Mouse (Mus musculus) large intestine, adult 2 months (tissue): ENCODE data around the gene Mical2. TPM values are rescaled to one million over a fixed set of nuclear protein-coding genes. Genes with fewer than 3 reads are reported as not detected.

Source experiments
- DNase-seq: peaks from one replicate; pipeline ENCODE4 v3.0.0-alpha.2; 2012; ENCODE audit warnings: low read depth, low spot score
- WGBS: fragments of 180-500 bp; shearing (Covaris S2); methylation state at CpG from one replicate; pipeline ENCODE4 v1.1.7; 2018; 5-methylcytosine and 5-hydroxymethylcytosine counted together
- polyA plus RNA-seq: library from polyadenylated mRNA; depleted of rRNA; stranded (reverse); fragments of >200 nt; gene quantifications from 2 replicates; pipeline ENCODE4 v1.2.3, GENCODE M21; 2012

Mical2 gene
- polyA plus RNA-seq, 1 experiment, result 18.2 TPM

GRCm38 (mm10) chr7:112238768-112239728, 13.4 kb downstream of the Mical2 start:
- no peak for DNase-seq
- WGBS, result 18% methylated on average over 10 of the region's 10 CpGs

- WGBS, result 53% methylated on average over 2 of the region's 2 CpGs
Measured at GRCm38 (mm10) chr7:112240748-112241147, 15.1 kb downstream of the Mical2 start.

DNA sequence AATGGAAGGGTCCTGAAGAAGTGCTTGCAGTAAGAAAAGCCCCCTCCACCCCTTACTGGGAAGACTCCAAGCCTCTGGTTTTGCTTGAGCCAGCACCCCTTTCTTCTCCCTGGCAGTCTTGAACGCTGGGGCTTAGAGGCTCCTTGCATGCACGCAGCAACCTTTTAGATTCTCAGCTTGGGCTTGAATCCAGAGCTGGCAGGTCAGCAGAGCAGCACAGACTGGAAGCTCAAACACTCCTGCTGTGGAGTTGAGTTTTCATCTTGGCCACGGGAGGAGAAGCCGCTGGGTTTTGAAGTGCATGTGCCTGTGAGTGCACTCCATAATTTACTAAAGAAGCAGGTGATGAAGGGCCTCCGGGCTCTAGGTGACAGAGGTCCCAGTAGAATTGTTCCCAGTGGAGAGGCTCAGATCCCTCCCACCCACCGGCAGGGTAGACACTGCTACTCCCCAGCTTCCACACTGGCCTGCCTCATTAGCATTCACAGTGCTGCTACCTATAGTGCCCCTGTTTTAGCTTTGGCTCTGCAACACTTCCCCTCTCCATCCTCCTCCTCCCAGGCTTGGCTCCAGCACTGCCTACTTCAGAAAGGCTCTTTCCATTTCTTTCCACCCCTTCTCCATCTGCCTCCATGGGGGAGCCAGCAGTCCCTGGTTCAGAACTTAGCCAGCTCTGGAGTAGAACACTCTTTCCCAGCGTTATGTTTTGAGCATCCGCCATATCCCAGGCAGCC, 15.7 kb downstream of the Mical2 start:
- WGBS, result 79% methylated on average over 8 of the region's 8 CpGs
- DNase-seq, result no peak

More at GRCm38 (mm10) chr7:112240748-112241147, 15.1 kb downstream of the Mical2 start:
- no peak for DNase-seq

- WGBS, result 98% methylated on average over 3 of the region's 3 CpGs
- no peak for DNase-seq
Measured at GRCm38 (mm10) chr7:112241945-112242329, 16.3 kb downstream of the Mical2 start.

- DNase-seq, result no peak
- 89% methylated on average over 6 of the region's 6 CpGs for WGBS
Measured at GRCm38 (mm10) chr7:112242587-112242986, 16.9 kb downstream of the Mical2 start.

DNA sequence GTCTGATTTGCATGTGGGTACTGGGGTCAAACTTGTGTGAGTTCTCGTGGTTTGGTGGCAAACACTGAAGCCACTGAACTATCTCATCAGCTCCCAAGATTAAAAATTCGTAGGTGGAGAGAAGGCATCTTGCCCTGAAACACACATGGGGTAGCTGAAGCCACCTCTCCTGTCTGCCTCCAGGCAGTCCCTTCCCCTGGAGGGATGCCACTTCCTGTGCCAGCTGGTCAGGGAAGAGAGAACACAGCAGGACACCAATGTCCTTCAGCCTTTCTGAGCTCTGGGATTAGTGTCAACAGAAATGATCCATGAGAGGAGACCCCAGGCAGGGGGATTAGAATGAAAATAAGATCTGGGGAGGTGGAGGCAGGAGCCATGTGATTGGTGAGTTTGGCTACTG, 18.4 kb downstream of the Mical2 start:
- no peak for DNase-seq
- WGBS, result 82% methylated on average over 2 of the region's 2 CpGs

DNA sequence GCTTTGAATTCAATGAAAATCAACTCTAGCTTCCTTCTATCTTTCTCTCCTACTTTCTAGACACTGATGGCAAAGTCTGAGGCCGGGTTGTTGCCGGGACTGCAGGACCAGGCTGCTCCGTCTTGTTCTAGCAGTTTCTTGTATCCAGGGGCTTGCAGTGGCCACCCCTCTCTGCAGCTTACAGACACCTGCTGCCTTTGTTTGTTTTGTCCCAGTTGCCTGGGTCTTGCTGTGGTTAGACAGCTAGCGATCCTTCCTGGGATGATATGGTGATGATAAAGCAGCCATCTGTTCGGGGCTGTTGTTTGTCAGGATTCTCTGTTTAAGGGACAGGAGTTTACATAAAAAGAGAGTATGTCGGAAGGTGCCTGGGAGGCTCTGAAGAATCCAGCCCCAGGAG, 19.0 kb downstream of the Mical2 start:
- no peak for DNase-seq
- 42% methylated on average over 6 of the region's 6 CpGs for WGBS

- no peak for DNase-seq
- WGBS, result 31% methylated on average over 4 of the region's 4 CpGs
Measured at GRCm38 (mm10) chr7:112245839-112246438, 20.3 kb downstream of the Mical2 start.

- 43% methylated on average over 4 of the region's 4 CpGs for WGBS
- DNase-seq, result no peak
Measured at GRCm38 (mm10) chr7:112246442-112246841, 20.8 kb downstream of the Mical2 start.

- 78% methylated on average over 3 of the region's 3 CpGs for WGBS
Measured at GRCm38 (mm10) chr7:112247890-112248289, 22.2 kb downstream of the Mical2 start.

DNA sequence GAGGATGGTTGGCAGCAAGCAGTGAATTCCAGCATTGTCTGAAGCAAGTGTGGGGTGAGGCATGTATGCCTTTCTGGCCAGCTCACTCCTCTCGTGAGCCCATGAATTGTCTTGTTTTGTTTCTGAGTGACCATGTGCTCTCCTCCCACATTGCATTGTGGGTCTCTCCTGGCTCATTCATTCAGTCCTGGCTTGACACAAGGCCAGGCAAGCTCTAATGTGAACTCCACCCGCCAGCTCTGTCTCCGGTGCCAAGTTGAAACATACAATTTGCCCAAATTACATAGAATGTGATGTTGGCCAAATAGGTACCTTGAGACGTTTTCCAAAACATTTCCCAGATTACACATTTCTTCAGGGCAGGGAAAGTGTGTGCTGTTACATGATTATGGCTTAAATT, 23.8 kb downstream of the Mical2 start:
- DNase-seq, result no peak
- 58% methylated on average over 4 of the region's 4 CpGs for WGBS

More at GRCm38 (mm10) chr7:112247890-112248289, 22.2 kb downstream of the Mical2 start:
- no peak for DNase-seq

- 21% methylated on average over 5 of the region's 5 CpGs for WGBS
- peak; percentile 97 for DNase-seq
Measured at GRCm38 (mm10) chr7:112252065-112252464, 26.4 kb downstream of the Mical2 start.

DNA sequence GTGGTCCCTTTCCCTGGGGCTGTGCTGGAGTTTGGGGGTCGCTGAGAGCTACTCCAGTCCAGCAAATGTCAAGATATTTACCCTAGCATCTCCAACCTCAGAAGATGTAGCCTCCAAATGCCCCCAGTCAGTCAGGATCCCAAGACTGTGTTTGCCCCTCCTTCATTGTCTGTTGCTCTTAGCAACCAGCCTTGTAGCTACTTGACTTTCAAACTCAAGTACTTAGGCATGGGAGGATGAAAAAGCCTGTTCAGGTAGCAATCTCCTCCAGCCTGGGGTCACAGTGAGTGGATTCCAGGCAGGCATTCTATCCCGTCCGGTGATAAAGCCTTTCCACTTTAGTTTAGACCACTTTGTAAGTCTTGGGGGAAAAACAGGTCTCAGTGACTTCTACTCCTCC, 28.6 kb downstream of the Mical2 start:
- 86% methylated on average over 3 of the region's 3 CpGs for WGBS
- DNase-seq, result no peak

DNA sequence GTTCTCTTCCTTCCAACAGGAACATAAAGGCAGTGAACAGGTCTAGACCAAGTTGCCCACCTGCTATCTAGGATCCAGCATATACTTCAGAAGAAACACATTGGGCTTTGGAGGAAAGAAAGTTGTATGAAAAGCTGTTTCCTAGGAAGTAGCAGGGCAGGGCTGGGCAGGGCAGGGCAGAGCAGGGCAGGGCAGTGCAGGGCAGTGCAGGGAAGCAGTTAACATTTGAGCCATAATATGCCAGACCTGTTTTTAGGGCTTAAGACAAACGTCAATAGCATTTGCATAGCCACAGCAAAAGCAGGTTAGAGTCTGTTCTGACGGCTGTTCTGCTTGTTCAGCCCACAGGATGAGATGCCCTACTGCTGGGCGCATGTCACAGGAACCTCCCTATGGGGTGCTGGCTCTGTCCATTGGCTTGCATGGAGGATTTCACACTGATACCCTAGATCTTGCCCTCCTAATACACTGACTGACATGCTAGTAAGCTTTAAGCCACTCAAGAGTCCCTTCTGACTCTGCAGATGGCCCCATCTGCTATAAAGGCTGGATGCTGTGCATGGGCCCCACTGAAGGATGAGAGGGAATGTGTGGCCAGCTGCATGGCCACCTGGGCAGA, 29.7 kb downstream of the Mical2 start:
- WGBS, result 26% methylated on average over 3 of the region's 3 CpGs
- DNase-seq, result no peak

- 62% methylated on average over 4 of the region's 4 CpGs for WGBS
- DNase-seq, result no peak
Measured at GRCm38 (mm10) chr7:112258338-112258903, 32.8 kb downstream of the Mical2 start.

DNA sequence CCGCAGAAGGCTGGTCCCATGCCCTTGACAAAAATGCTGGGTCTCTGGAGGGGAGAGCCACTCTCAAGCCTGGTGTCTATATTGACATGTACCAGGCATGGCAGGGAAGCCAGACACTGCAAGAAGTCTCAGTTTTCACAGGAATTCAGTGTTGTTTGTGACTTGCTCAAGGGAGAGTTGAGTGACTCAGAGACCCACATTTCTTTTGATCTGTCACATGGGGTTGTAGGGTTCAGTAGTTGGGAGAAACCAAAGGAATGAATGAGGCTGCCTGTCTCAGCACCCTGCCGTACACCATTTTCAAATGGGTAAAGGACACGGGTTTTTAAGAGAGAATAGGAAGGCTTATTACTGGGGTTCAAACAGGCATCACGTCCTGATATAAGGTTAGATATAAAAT, 33.6 kb downstream of the Mical2 start:
- no peak for DNase-seq
- WGBS, result 94% methylated on average over 4 of the region's 4 CpGs

DNA sequence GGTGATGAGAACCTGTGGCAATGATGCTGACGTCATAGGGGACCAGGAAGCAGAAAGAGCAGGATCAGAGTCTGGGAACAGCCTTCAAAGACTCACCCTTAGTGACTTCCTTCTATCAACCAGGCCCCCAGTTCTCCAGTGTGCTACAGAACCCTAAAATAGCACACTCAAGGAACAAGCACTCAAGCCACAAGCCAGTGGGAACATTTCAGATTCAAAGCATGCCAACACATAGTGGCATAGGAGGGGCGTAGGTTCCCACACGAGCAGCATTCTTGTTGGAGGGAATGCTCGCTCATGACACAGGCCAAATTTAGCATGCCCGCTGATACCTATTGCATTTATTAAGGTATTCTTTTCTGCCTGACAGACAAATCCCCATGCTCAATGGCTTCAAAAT, 35.5 kb downstream of the Mical2 start:
- DNase-seq, result no peak
- 77% methylated on average over 5 of the region's 5 CpGs for WGBS

DNA sequence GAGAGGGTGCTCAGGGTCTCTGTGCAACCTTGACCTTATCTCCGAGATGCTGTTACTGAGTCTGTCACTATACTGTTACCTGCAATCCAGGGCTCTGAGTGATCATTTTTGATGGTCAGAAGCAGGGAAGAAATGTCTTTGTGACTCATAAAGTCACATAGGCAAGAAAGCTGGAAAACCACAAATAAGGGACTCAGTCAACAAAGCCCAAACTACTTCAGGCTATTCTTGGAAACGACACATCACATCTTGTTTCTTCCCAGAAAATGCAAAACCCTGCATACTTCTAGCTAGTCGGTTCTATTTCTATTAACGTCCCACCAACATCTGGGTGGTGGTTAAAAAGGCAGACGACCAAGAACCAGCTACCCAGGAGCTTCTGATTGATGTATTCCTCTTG, 41.6 kb downstream of the Mical2 start:
- DNase-seq, result no peak
- WGBS, result 76% methylated on average over 5 of the region's 5 CpGs

- 79% methylated on average over 15 of the region's 15 CpGs for WGBS
- DNase-seq, result no peak
Measured at GRCm38 (mm10) chr7:112268761-112269425, 43.2 kb downstream of the Mical2 start.
